Mouse (Mus musculus) heart, postnatal 36 days (tissue): ENCODE data around the gene Dscam. TPM values are rescaled to one million over a fixed set of nuclear protein-coding genes. Genes with fewer than 3 reads are reported as not detected.

ENCODE experiments used
- DNase-seq, 2 experiments: peaks; one replicate each; pipeline ENCODE4 v3.0.0; 2021 to 2022
- intact Hi-C: fragments of 180-260 bp; cut with DNase I; formaldehyde crosslinking; loops from one replicate; pipeline ENCODE4 v1.15.1; 2025
- total RNA-seq, 2 experiments: library from RNA; stranded (reverse); gene quantifications; 2 replicates each; pipeline ENCODE4 v1.2.3; 2021

Gene Dscam
- total RNA-seq, 2 experiments from 2014 or later, result not detected

DNA sequence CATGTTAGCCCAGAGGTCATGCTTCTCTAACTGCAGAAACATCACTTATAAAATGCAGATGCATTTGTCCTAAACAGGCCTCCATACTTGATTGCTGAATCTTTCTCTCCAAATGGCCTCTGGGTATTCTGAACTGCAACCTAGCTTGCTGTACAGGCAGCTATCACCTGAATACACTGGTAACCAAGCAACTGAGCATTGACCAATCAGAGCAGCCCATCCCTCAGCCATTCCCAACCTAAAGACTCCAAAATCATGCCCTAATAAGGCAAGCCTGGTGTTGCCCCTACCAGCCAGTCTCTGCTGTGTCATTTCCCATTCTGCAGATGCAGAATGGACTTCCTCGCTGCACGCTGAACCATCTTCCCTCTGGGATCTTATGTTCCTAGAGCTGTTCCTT is 200.9 kb downstream of the Dscam start:
- intact Hi-C loops, result no loop called here
- no peak for DNase-seq

DNA sequence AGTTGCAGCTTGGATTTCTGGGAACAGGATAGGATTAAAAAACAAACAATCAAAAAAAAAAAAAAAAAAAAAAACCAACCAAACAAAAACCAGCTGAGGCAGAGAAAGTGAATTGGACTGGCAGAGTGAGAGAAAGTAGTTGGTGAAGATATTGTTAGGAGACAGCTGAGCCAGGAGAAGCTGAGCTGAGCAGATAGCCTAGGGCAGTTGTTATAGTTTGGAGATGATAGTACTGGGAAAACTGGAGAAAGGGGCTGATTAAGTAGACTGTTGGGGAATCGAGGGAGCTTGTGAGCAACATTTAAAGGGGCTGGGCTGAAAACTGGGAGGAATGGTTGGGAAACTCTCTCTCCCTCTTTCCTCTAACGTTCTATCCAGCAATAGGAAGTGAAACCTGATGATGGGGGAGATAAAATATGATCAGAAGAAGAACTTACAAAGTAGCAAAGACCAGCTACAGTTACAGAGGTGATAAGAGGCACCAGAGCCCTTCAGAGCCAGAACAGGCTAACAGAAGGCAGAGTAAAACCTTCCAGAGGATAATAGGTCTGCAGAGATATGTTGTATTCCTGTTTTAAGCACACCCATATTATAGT is 201.6 kb downstream of the Dscam start:
- no peak for DNase-seq
- intact Hi-C loops, result no loop called here

DNA sequence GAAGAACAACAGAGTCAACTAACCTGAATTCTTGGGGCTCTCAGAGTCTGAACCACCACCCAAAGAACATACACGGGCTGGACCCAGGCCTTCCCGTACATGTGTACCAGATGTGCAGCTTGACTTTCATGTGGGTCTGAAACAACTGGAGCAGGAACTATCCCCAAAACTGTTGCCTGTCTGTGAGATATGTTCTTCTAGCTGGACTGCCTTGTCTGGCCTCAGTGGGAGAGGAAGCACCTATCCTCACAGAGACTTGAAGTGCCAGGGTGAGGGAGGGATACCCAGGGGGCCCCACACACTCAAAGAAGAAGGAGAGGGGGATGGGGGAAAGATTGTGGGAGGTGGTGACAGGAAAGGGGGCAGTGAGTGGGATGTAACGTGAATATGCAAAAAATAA is 210.9 kb downstream of the Dscam start:
- intact Hi-C loops, result no loop called here
- no peak for DNase-seq

DNA sequence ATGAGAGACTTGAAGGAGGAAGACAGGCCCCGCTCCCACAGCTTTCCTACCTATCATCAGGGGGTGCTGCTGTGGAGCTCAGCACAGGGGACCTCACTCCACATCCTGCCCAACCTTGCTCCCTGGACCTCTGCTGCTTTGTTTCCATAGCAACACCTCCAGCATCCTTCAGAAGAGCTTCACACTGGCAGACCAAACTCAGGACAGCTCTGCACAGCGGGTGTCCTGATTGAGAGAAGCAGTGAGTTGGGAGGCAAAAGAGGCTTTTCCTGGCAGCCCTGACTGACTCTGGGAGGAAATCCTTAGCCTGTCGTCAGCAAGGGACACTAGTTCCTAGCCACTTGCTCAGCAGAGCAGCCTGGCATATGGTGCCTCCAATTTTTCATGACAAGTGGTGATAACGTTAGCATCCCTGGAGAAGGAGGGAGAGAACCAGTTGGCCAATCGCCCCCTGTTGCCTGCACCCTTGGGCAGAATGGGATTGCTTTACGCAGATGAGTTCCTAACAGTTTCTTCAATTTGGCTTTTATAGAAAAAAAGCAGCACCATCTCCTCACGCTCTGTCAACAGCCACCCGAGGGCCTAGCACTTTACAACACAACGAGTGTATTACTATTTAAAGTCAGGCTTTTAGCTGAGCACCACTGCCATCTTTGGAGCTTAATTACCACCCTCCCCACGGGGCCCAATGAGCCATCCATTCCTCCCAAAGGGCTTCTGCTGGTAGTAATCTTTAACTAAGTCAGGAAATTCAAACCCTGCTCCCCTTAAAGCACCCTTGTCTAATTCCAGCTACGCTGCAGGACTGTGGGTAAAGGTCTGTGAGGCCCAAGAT is 224.9 kb downstream of the Dscam start:
- intact Hi-C loops, result no loop called here
- DNase-seq, result no peak

DNA sequence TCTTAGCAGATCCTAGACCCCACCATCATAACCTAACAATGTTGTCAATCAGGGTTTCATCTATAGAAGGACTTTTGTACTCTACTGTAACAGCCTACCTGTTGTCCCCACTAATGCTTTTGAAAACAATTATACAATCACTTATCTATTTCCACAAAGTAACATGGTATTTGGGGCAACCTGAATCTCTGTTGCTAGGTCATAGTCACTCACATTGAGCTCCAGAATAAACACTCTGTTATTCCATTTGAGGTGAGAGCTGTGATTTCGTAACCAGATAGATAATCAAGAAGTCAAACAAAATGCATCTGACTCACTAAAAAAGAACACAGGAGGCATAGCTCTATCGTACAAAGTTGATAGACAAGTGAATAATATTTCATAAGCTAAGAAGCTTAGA is 226.9 kb downstream of the Dscam start:
- no peak for DNase-seq
- intact Hi-C loops, result no loop called here

DNA sequence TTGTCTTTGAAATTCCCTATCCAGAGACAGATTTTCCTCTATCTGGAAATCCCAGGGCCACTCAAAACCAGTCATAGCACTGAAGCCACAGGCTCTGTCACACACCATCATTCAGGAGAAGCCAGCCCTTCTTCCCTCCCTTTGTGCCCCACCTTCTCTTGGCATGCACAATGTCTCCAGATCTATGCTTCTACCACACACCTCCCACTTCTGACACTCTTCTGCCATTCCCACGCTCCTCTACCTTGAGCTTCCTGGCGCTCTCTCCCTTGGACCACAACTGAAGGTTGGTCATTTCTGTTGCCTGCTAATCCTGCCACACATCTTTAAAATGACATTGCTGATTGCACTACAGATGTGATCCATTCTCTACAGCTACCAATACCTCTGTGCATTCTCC is 235.8 kb downstream of the Dscam start:
- no peak for DNase-seq
- intact Hi-C loops, result no loop called here

DNA sequence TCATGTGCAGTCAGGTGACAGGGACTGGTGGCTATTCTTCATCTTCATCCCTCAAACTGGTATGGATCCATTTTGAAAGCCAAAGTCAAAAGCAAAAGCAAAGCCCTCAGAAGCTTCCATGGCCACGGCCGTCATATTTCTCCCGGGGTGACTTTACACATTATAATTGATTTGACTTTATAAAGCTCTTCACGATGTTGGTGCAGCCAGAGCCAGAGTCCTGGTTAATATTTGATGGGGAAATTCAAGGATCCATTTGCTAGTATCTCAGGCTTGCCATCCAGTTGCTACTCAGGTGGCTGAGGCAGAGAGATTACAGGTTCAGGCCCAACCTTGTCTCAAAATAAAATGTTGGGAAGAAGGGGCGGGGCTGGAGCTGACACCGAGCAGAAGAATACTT is 238.3 kb downstream of the Dscam start:
- no peak for DNase-seq
- intact Hi-C loops, result no loop called here

DNA sequence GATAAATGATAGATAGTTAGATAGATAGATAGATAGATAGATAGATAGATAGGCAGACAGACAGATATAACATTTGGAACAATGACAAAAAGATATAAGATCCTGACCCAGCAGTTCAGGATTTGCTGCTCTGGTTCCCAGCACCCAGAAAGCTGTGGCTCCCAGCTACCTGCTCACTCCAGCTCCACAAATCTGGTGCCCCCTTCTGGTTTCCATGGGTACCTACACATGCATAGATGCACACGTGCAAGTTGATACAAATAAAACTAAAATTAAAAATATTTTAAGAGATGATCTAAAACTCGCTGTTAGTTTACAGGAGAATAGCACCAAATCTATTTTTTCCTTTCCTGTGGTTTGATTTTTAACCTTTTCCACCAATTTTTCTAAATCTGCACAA is 238.8 kb downstream of the Dscam start:
- no peak for DNase-seq
- intact Hi-C loops, result no loop called here

DNA sequence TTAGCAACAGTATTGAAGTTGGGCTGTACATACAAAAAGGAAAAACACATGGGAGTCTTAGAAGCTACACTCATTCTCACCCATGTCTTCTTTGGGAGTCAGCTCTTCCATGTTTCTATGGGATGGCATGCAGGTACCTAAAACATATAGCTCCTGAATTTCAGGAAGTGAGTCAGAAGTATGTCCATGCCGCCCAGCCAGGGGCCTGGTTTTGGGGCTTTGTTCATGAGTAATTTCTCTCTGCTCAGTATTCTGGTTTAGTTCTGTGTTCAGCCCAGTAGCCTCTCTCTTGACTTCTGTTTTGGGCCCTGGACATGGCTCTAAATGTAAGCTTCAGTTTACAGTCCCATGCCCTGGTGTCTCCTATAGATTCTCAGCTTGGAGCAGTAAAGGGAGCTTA is 242.5 kb downstream of the Dscam start:
- intact Hi-C loops, result no loop called here
- no peak for DNase-seq

DNA sequence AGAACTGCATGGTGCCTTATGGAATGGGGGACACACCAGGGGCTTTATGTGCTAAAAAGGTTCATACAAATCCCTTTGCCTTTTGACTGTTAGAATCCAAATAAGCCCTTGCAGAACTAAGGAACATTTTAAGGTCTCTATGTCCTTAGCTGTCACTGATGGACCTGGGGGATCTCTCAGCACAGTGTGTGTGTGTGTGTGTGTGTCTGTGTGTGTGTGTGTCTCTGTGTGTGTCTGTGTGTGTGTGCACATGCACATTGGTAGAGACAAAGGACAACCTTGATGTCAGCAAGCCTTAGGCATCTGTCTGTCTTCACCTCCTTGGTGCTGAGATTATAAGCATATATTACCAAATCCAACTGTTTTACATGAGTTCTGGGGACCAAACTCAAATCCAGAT is 243.1 kb downstream of the Dscam start:
- intact Hi-C loops, result no loop called here
- DNase-seq, result no peak

DNA sequence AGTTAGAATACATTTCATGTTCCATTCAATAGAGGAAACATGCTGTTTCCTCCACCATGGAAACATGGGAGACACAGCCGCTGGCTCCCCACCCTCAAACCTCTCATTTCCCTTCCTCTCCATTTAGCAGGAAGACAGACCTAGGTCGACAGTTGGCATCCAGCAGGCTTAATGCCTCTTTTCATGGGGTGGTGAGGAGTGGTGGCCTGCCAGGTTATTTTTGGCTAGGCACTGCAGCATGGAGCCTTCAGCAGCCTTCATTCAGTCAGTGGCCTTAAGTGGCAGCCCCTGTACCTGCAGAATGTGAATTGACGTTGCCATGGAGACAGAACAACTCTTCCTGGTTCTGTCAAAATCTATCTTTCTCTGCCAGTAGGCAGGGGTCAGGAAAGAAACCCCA is 243.6 kb downstream of the Dscam start:
- no peak for DNase-seq
- intact Hi-C loops, result no loop called here

DNA sequence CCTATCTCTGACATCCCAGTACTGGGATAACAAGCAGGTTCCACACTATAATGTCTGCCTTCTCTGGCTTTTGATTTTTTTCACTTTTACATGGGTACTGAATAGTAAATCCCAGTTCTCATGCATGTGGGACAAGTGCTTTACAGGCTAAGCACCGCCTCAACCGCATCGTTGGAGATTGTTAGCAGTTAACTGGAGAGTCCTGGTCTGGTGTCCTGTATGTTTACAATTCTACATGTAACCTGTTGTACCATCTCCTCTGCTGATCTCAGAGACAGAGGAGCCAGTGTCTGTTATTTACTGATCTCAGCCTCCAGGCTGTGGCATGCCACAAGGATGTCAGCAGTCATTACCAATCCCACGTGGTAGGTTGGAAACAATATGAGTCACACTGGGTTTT is 246.6 kb downstream of the Dscam start:
- no peak for DNase-seq
- intact Hi-C loops, result no loop called here

DNA sequence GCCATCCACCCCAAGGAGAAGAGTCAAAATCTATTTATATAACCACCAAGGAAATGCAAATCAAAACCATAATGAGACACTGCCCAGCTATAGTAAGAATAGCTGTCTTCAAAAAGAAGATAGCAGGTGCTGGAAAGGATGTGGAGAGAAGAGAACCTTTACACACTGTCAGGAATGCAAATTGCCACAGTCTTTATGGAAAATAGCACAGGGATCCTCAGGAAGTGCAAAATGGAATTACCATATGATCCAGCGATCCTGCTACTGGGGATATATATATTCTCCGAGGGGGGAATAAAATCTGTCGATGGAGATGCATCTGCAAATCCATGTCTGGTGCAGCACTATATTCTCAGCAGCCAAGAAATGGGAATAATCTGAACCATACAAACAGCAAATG is 256.1 kb downstream of the Dscam start:
- intact Hi-C loops, result no loop called here
- no peak for DNase-seq

DNA sequence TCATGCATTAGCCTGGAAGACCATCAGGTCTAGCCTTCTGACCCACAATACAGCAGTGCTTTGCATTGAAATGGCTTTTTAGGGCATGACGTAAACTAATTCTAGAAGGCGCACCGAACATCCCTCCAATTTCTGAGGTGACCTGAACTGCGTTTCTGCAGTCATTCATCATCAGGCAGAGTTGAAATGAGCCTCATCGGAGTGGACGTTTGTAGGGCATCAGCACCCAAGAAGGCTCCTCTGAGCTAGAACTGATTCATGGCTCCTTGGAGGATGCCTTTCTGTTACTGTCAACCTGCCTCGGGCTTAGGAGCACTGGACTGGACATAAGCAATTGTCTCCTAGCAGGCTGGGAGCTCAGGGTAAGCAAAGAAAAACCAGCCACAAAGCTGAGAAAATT is 257.7 kb downstream of the Dscam start:
- DNase-seq, result no peak
- intact Hi-C loops, result no loop called here

DNA sequence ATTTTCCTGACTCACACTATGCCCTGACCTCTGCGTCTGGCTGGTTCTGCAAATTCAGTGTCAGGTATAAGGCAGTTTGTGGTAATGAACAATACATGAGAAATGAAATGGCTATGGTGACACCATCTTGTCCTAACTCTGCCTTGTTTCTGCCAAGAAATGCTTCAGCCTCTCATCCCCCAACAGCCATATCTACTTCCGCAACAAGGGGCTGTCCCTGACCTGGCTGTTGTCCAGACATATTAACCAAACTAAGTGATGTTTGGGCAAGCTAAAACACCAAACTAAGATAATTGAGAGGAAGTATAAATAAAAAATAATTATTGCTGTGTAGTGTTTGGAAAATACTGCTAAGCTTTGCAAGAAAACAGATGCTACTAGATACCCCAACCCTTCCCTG is 258.4 kb downstream of the Dscam start:
- DNase-seq, result no peak
- intact Hi-C loops, result no loop called here

DNA sequence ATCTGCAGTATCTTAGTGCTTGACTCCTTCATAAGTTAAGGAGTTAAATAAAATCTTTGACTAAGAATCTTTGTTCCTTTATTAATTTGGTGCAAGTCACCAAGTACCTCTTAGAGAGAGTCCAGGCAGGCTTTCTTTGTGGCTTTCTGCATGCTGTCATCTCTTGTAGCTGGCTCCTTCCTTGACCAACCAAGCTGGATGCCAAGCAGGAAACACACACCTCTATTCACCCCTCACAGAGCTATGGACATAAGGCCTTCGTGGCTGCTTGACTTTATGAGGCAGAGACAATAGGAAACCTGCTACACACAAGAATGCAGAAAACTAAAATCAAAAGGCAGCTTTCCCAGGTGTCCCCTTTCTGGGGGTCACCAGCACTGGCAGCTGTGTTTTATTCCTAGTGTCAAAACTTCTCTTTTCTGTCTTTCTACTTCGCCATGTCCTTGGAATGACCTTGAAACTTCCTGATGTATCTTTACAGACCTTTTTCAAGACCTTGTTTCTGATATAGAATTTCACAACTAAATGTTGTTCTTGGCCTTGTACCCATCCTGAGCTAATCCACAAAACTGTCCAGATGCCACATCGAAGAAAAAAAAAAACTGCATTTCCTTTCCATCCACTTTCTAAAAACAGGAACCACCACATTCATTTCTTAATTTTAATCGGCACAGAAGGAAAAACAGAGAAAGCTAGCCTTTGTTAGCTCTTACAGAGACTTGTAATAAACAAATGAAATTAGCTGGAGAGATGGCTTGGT is 260.0 kb downstream of the Dscam start:
- intact Hi-C loops, result no loop called here
- DNase-seq, result no peak

DNA sequence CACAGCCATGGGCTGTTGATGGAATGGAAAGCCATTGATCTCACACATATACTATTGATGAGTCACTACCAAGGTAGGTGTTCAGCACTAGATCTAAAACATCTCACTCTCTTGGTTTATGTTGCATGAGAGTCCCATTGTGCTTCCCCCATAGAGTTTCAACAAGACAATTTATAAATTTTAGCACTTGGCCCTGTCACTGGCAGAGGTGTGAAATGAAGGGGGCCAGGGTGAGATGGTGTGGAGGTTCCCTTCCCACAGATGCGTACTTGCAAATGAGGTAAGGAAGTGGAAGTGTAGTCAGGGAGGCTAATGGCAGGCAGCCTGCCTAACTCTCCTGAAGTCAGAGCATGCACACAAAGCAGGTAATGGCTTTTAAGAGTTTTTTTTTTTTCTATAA is 262.7 kb downstream of the Dscam start:
- intact Hi-C loops, result no loop called here
- no peak for DNase-seq

DNA sequence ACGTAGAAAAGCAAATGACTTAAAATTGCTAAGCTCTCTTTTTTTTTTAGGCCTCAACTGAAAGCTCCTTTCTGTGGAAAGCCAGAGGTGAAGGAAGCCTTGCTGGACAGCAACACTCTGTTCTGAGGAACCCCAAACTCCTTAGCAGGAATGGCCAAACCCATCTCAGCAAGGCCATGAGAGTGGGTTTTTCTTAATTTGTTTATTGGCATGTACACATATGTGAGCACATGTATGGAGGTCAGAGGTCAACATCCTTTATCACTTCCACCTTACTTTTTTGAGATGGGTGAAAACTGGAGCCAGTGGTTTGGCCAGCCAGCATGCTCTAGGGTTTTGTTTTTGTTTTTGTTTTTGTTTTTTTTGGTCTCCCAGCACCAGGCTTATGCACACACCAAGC is 263.5 kb downstream of the Dscam start:
- intact Hi-C loops, result no loop called here

DNA sequence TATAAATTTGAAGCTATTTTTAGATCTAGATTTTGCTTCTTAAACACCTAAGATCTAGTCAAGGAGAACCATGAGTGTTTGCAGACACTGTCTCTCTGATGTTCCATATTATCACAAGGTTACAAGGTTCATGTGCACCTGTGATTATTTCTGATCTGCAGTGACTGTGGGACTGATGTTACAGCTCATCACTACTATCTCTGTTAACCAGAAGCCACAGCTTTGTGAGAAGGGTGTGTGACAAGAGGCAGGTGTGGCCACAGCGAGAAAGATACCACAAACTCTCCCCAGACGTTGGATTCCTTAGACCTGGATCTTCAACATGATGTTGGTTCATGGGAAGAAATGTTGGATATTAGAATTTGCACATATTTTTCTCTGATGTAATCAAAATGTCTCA is 263.9 kb downstream of the Dscam start:
- intact Hi-C loops, result no loop called here
- DNase-seq, result no peak

More for the DNA sequence above, 263.5 kb downstream of the Dscam start:
- DNase-seq, result no peak

DNA sequence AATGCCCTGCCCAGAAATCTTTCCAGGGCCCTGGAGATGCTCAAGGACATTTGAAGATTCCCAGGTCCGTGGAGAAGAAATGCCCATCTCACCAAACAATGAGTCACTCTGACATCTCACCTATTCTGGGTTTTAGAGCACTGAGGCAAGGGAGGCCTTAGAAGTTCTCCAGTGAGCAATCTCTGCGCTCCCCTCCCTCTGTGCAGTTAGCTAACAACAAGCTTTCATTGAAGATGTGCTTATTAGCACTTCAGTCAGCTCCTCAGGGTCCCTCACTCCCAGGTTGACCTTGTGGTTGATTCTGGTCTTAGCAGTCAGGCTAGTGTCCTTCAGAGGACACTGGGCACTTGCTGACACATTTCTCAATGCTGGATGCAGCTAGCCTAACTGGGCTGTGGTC is 265.8 kb downstream of the Dscam start:
- intact Hi-C loops, result no loop called here

DNA sequence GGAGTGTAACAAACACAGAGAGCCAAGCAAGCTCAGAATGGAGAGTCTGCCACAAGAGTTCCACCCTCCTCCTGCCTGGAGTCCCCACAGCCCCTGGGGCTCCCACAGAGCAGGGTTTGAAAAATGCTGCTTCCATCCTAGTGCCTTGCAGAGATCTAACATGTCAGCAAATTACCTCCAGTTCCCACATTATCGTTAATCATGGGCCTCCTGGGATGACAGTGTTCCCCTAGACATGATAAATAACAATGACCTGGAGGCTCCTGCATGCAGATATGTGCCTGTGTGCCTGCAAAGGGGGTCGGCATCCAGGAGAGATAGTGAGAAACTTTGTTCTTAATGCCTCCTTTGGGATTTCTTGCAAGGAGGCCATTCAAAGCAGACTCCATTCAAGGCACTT is 266.2 kb downstream of the Dscam start:
- intact Hi-C loops, result no loop called here
- no peak for DNase-seq

More for the DNA sequence above, 265.8 kb downstream of the Dscam start:
- no peak for DNase-seq

DNA sequence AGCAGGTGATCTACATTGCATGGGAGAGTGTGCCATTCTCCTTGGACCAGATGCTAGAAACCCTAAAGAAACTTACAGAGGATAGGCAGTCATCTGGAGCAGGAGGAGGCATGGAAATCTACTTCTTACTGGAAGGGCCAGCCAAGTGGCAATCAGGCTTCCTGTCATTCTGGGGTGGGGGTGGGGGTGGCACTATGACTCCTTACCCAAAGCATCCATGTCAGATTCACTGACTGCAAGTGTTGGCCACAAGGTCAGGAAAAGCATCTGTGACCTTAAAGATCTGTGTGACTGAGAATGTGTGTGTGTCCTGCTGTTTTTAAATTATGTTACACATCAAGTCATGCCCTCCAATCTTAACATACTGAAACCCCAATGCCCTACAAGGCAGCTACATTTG is 268.0 kb downstream of the Dscam start:
- DNase-seq, result no peak
- intact Hi-C loops, result no loop called here
